Mouse (Mus musculus) heart, postnatal 0 days (tissue): ENCODE data around the gene Dnajc11.

Experiments
- CTCF ChIP-seq: IDR thresholded peaks from 2 replicates; pipeline ENCODE4 v1.5.1; 2016; ENCODE audit warnings: antibody characterized with exemption, control low read depth, low read depth
- EP300 ChIP-seq: IDR thresholded peaks from 2 replicates; pipeline ENCODE4 v1.6.1; 2016; ENCODE audit warnings: antibody characterized with exemption, low read depth

- TF ChIP-seq CTCF (no peak), EP300 (no peak; the same call in 1 of the 2 replicates)
These were observed 74.6 kb downstream of the Dnajc11 start for GRCm38 (mm10) chr4:152008148-152008500.
